Mouse (Mus musculus) G1E (cell line): Measurements from ENCODE around the gene Adm.

ENCODE experiments used
- CTCF ChIP-seq: IDR thresholded peaks from 2 replicates; pipeline ENCODE4 v1.5.1; 2012; ENCODE audit warnings: low read depth, low read length, inconsistent platforms, mixed read lengths
- GATA1 ChIP-seq: IDR thresholded peaks from 2 replicates; pipeline ENCODE4 v1.6.1; 2012; ENCODE audit warnings: borderline replicate concordance, low read length, inconsistent platforms, mixed read lengths
- GATA2 ChIP-seq: IDR thresholded peaks from 2 replicates; pipeline ENCODE4 v1.6.1; 2012; ENCODE audit warnings: low read depth, low read length, inconsistent platforms, borderline replicate concordance
- POLR2AphosphoS5 ChIP-seq: IDR thresholded peaks from 2 replicates; pipeline ENCODE4 v1.6.1; 2012; ENCODE audit warnings: low read depth, low read length, inconsistent platforms; ENCODE audit not compliant: insufficient replicate concordance
- TAL1 ChIP-seq: conservative IDR thresholded peaks from 2 replicates; pipeline ENCODE4 v1.6.1; 2012; ENCODE audit warnings: low read depth, low read length, inconsistent platforms, mixed read lengths

DNA sequence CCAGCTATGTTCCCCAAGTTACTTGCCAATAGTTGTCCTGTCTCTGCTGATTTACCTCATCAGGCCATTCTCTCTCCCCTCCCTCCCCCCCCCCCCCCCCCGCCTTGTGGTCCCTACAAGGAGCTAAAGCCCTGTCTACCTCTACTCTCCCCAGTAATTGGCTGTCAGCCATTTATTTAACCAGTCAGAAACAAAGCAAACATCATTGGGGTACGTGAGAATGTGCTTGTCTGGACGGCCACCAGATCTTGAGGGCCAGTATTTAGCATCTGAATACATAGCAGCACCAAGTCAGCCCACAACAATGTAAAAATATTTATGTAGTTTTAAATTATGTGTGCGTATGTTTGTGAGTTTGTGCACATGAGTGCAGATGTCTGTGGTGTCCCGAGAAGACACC, 39.1 kb downstream of the Adm start:
- no peak for TF ChIP-seq TAL1
- no peak for TF ChIP-seq CTCF
- no peak for TF ChIP-seq GATA1
- TF ChIP-seq GATA2: no peak
- TF ChIP-seq POLR2AphosphoS5: no peak
